Mouse (Mus musculus) ovary, postnatal 10 days (tissue): Measurements from ENCODE around the gene Clec4a2.
"Not testable (repeated sequence)": the region's sequence is repeated elsewhere in the genome, so short reads cannot be mapped to it uniquely, and the experiment has no call there.

Source experiments
- DNase-seq: peaks from one replicate; pipeline ENCODE4 v3.0.0; 2022; ENCODE audit warnings: low spot score

Clec4a2 gene

GRCm38 (mm10) chr6:123106128-123106527 is at the start of gene Clec4a2:
Clec4a2 (plus strand) TSS chr6:123106428.
- not testable (repeated sequence) for DNase-seq

DNA sequence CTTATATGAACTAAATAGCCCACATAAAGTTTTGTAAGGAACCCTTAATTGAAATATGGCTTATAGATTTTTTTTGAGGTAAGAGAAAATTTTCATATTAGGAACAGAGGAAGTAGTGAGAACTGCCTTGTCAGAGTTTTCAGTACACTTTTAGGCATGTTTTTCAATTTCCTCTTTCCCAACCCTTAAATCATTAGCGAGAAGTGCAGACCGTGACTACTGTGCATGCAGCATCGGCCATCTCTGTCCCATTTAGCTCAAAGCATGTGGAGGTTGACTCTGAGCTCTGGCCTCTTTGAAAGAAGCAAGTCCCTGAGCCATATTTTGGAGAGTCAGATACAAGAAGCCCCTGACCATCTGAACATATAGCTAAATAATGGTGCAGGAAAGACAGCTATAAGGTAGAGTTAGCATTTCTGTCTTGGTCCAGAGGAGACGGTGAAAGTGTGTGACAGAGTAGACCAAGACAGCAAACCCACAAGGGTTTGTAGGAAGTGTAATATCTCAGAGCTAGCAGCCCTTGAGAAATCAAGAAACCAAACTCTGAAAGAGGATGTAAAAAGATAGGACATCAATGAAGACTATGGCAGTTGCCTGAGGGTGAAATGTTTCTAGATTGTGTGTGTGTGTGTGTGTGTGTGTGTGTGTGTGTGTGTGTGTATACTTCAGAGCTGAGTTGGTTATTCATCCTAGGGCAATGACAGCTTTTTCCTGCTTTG is 10.9 kb upstream of the Clec4a2 start:
- no peak for DNase-seq

- no peak for DNase-seq
Measured at GRCm38 (mm10) chr6:123123195-123123594, 17.0 kb downstream of the Clec4a2 start.

DNA sequence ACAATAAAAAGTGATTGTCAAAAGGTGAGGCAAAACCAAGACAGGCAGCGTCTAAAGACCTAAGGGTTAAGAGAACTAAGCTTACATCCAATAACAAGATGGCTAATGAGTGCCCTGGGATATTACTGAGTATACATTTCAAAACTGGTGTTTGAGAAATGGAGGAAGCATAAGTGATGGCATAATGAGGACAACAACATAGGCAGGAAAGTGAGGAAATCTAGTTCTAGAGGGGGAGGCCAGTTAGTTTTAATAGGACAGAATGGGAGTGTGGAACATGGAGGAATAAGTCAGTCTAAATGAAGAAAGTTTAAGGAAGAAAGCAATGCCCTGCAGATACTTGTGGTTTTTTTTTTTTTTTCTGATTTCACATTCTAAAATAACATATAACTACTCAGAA is 20.9 kb downstream of the Clec4a2 start:
- DNase-seq, result no peak

- DNase-seq, result not testable (repeated sequence)
Measured at GRCm38 (mm10) chr6:123137766-123138526, 31.7 kb downstream of the Clec4a2 start.

DNA sequence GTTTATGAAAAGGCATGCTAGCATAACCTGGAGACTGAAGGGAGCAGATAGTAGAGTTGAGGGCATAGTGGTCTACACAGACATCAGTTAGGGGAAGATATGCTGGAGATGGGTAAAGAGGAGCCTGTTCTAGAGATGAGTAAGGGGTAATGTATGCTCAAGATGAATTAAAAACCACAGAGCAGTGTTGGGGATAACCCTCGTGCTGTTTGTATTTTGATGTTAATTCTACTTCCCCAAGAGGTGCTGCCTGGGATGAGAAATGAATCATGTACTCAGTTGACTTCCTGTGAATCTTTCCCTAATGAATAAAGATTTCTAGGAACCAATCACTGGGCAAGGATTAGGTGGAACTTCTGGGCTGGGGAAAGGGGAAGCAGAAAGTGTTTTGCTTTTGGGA is 63.9 kb downstream of the Clec4a2 start:
- DNase-seq, result no peak

DNA sequence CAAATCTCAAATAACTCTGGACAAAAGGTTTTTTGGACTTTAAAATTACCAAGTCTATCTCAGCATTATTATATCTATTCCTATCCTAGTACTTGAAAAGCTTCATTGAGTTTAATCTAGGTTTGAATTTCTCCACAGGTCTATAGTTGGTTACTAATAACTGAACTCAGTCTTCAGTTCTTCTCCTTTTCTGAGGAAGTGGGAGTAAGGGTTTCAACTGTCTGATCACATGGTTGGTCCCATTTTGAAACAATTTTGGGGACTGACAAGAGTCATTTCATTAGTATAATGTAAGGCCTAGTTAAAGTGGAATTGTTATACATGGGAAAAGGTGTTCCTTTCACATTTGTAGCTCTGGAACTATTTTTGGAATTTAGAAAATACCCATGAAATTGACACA is 64.8 kb downstream of the Clec4a2 start:
- no peak for DNase-seq

- no peak for DNase-seq
Measured at GRCm38 (mm10) chr6:123172593-123172992, 66.4 kb downstream of the Clec4a2 start, which contains the start of gene Clec4b2. Clec4b2 (plus strand) TSS chr6:123172893.

DNA sequence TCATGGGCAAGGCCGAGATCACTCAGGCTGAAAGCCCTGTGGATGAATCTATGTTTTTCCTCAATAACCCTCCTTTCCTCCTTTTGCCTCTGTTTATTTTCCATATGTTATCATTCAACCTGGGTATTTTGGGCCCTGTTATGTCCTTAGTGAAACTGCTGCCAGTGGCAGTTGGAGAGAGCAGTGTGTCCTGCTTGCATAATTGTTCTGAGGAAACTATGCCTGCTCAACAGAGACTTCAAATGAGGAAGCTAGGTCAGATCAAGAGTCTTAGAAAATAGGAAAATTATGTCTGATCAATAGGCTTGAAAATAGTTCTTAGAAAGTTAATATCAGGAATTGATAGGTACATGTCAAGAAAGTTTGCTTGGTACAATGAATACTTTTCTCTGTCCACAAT is 69.3 kb downstream of the Clec4a2 start:
- no peak for DNase-seq

DNA sequence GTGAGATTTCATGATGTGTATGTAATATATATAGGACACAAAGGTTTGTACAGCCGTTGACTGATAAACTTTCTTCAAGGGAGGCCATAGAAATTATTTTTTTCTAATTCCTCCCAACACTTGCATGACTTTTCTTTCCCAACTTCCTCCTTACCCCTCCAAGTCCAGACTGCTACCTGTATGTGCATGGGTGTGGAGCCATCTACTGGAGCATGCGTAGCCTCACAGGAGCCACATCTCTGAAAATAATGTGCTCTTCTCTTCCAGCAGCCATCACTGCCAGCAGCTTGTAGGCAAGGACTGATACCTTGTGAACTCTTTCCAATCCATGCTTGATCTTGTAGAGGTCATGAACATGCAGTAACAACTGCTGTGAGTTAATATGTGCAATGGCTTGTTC is 78.6 kb downstream of the Clec4a2 start:
- DNase-seq, result not testable (repeated sequence)
